Comparison of ENCODE assay signal across 10 mouse cellular contexts in genomic region chr16:17796519-17796918, GRCm38 (mm10). TPM values are rescaled to one million over a fixed set of nuclear protein-coding genes. Genes with fewer than 3 reads are reported as not detected.
DNase-seq lines count a peak whose midpoint lies in the region; ATAC-seq and TF ChIP-seq lines count a peak whose summit lies in the region.
"Had no signal": no experiment of that assay in that cellular context is flagged by ENCODE, and none has a peak within 500 bp of the region (broad histone marks: within the 10 kb centered on the region; RNA-seq: fewer than 3 reads in every experiment).

No protein-coding gene starts in this region.

- H3K4me3 ChIP-seq in kidney, embryonic 14.5 days (ENCODE audit: low read length) = peak overlapping the region; percentile 65
- H3K4me3 ChIP-seq in embryonic facial prominence, embryonic 14.5 days (ENCODE audit: low read depth, low read length) = peak overlapping the region; percentile 84
- peak overlapping the region; percentile 56 for H3K4me3 ChIP-seq in intestine, postnatal 0 days (ENCODE audit: low read depth, low read length)

- H3K4me2 ChIP-seq in kidney, embryonic 14.5 days (replicated peaks; ENCODE audit: low read depth, low read length) = peak overlapping the region; percentile 87
- H3K4me2 ChIP-seq in embryonic facial prominence, embryonic 14.5 days (ENCODE audit: low read depth, low read length) = peak overlapping the region; percentile 80
- H3K4me2 ChIP-seq in intestine, postnatal 0 days (replicated peaks; ENCODE audit: low read depth) = peak overlapping the region; percentile 73

- peak overlapping the region; percentile 87 for H3K9ac ChIP-seq in kidney, embryonic 14.5 days (ENCODE audit: low read depth, low read length)
- H3K9ac ChIP-seq in embryonic facial prominence, embryonic 14.5 days (ENCODE audit: low read depth, low read length) = peak overlapping the region; percentile 96
- peak overlapping the region; percentile 69; the same call in 1 of the 2 replicates for H3K9ac ChIP-seq in intestine, postnatal 0 days (ENCODE audit: low read depth, low read length)

- no peak for DNase-seq in kidney, adult 18-20 months
- no peak for DNase-seq in embryonic facial prominence, embryonic 14.5 days (ENCODE audit: low spot score)
- DNase-seq in neural tube, embryonic 10.5 days (ENCODE audit: extremely low spot score, low spot score) = peak; percentile 18
- no peak for DNase-seq in urinary bladder, postnatal 25 days (ENCODE audit: low spot score)
- DNase-seq in right cerebral cortex, adult 18-20 months = no peak
- DNase-seq in layer of hippocampus, adult 18-20 months (ENCODE audit: low spot score in 2 of 2) = no peak
- DNase-seq: kidney, adult 8-10 months had no signal

- ATAC-seq in kidney, embryonic 14.5 days (ENCODE audit: low FRiP score, low TSS enrichment) = no peak
- no peak for ATAC-seq in embryonic facial prominence, embryonic 14.5 days (ENCODE audit: low read depth)
- no peak for ATAC-seq in intestine, postnatal 0 days

- H3K9me3 ChIP-seq in kidney, embryonic 14.5 days (ENCODE audit: control insufficient read depth, low read length) = no peaks in the 10 kb centered on the region
- H3K9me3 ChIP-seq in embryonic facial prominence, embryonic 14.5 days (ENCODE audit: control insufficient read depth, low read length) = no peaks in the 10 kb centered on the region
- no peaks in the 10 kb centered on the region for H3K9me3 ChIP-seq in intestine, postnatal 0 days (ENCODE audit: control insufficient read depth)

- H3K36me3 ChIP-seq in kidney, embryonic 14.5 days (ENCODE audit: control insufficient read depth, insufficient read depth, low read length) = peaks cover 20% of the 10 kb centered on the region
- peaks cover 29% of the 10 kb centered on the region for H3K36me3 ChIP-seq in embryonic facial prominence, embryonic 14.5 days (ENCODE audit: control insufficient read depth, insufficient read depth, low read length)
- H3K36me3 ChIP-seq in intestine, postnatal 0 days (ENCODE audit: control insufficient read depth, insufficient read depth) = peaks cover 15% of the 10 kb centered on the region

- no peak for TF ChIP-seq CTCF in intestine, postnatal 0 days (IDR thresholded peaks at IDR 0.05; ENCODE audit: low read depth)

- peaks cover 9% of the 10 kb centered on the region; the same call in 1 of the 2 replicates for H3K4me1 ChIP-seq in kidney, embryonic 14.5 days (ENCODE audit: control insufficient read depth, insufficient read depth, low read length)
- H3K4me1 ChIP-seq in embryonic facial prominence, embryonic 14.5 days (ENCODE audit: control insufficient read depth, insufficient read depth, low read length) = peaks cover 33% of the 10 kb centered on the region
- no peaks in the 10 kb centered on the region for H3K4me1 ChIP-seq in intestine, postnatal 0 days (replicated peaks; ENCODE audit: control insufficient read depth, insufficient read depth, low read length)

- H3K27ac ChIP-seq in kidney, embryonic 14.5 days (ENCODE audit: low read depth, low read length) = peak overlapping the region; percentile 82
- H3K27ac ChIP-seq in embryonic facial prominence, embryonic 14.5 days (replicated peaks; ENCODE audit: low read depth, low read length) = peak overlapping the region; percentile 98
- H3K27ac ChIP-seq in intestine, postnatal 0 days (ENCODE audit: low read depth, low read length) = peak overlapping the region; percentile 8; the same call in 1 of the 2 replicates

- H3K27me3 ChIP-seq in kidney, embryonic 14.5 days (ENCODE audit: control insufficient read depth, insufficient read depth, low read length) = peaks cover 29% of the 10 kb centered on the region
- H3K27me3 ChIP-seq in embryonic facial prominence, embryonic 14.5 days (replicated peaks; ENCODE audit: control insufficient read depth, insufficient read depth, low read length) = peaks cover 8% of the 10 kb centered on the region; the same call in 1 of the 2 replicates
- peaks cover 40% of the 10 kb centered on the region for H3K27me3 ChIP-seq in intestine, postnatal 0 days (replicated peaks; ENCODE audit: control insufficient read depth, insufficient read depth, low read length)

RNA-seq across cellular contexts. Expression of gene Scarf2, which starts 0.6 kb away (rescaled TPM):
- 17.2 and 19.6 TPM in 2 replicates for polyA plus RNA-seq in kidney, embryonic 14.5 days (2014; fragmentation: Nextera tagmentation; extraction: Ambion mirVana)
- polyA plus RNA-seq in embryonic facial prominence, embryonic 14.5 days (2014; fragmentation: Nextera tagmentation; extraction: Ambion mirVana) = 34.5 and 35.8 TPM in 2 replicates
- 6.3 and 6.9 TPM in 2 replicates for polyA plus RNA-seq in intestine, postnatal 0 days (2015; fragmentation: Nextera tagmentation; extraction: Ambion mirVana)
- total RNA-seq in layer of hippocampus, adult 18-20 months (2021) = 1 to 10 TPM; 1.5 to 2.5 TPM

RNA-seq across cellular contexts. Expression of gene B830017H08Rik, which starts 36.4 kb away (rescaled TPM):
- not detected in 2 replicates for polyA plus RNA-seq in kidney, embryonic 14.5 days (2014; fragmentation: Nextera tagmentation; extraction: Ambion mirVana)
- polyA plus RNA-seq in embryonic facial prominence, embryonic 14.5 days (2014; fragmentation: Nextera tagmentation; extraction: Ambion mirVana) = 0.26 and 0.46 TPM in 2 replicates
- not detected in 2 replicates for polyA plus RNA-seq in intestine, postnatal 0 days (2015; fragmentation: Nextera tagmentation; extraction: Ambion mirVana)
- 1 to 10 TPM; 2.0 to 3.3 TPM for total RNA-seq in layer of hippocampus, adult 18-20 months (2021)
- total RNA-seq: MEL had no signal

RNA-seq across cellular contexts. Expression of gene Klhl22, which starts 37.1 kb away (rescaled TPM):
- 42.6 and 70.3 TPM in 2 replicates for polyA plus RNA-seq in kidney, embryonic 14.5 days (2014; fragmentation: Nextera tagmentation; extraction: Ambion mirVana)
- 77.1 and 90.9 TPM in 2 replicates for polyA plus RNA-seq in embryonic facial prominence, embryonic 14.5 days (2014; fragmentation: Nextera tagmentation; extraction: Ambion mirVana)
- 29.0 and 29.9 TPM in 2 replicates for polyA plus RNA-seq in intestine, postnatal 0 days (2015; fragmentation: Nextera tagmentation; extraction: Ambion mirVana)
- total RNA-seq in layer of hippocampus, adult 18-20 months (2021) = 100 to 1,000 TPM in 1 of 2 experiments, 10 to 100 TPM in 1; 86.9 to 100 TPM

RNA-seq across cellular contexts. Expression of gene Car15, which starts 41.6 kb away (rescaled TPM):
- 2.7 and 2.9 TPM in 2 replicates for polyA plus RNA-seq in kidney, embryonic 14.5 days (2014; fragmentation: Nextera tagmentation; extraction: Ambion mirVana)
- polyA plus RNA-seq in embryonic facial prominence, embryonic 14.5 days (2014; fragmentation: Nextera tagmentation; extraction: Ambion mirVana) = 2.4 and 3.0 TPM in 2 replicates
- polyA plus RNA-seq in intestine, postnatal 0 days (2015; fragmentation: Nextera tagmentation; extraction: Ambion mirVana) = 0.39 and 0.59 TPM in 2 replicates
- total RNA-seq in layer of hippocampus, adult 18-20 months (2021) = 10 to 100 TPM; 14.6 to 17.0 TPM

Comparison
In these comparisons a context has a peak if more than half of its experiments do, and no peak if none do; other contexts are left out.
1. H3K27ac ChIP-seq: peak in every context shown above with its lines; median percentile 98 in embryonic facial prominence, embryonic 14.5 days; 82 in kidney, embryonic 14.5 days; 8 in intestine, postnatal 0 days.